Mouse (Mus musculus): ENCODE data around the gene Rom1.
A peak's percentile ranks its signal among the peaks of the same experiment; 100 is the strongest.
"Not testable (repeated sequence)": the region's sequence is repeated elsewhere in the genome, so short reads cannot be mapped to it uniquely, and the experiment has no call there.

Gene Rom1

DNA sequence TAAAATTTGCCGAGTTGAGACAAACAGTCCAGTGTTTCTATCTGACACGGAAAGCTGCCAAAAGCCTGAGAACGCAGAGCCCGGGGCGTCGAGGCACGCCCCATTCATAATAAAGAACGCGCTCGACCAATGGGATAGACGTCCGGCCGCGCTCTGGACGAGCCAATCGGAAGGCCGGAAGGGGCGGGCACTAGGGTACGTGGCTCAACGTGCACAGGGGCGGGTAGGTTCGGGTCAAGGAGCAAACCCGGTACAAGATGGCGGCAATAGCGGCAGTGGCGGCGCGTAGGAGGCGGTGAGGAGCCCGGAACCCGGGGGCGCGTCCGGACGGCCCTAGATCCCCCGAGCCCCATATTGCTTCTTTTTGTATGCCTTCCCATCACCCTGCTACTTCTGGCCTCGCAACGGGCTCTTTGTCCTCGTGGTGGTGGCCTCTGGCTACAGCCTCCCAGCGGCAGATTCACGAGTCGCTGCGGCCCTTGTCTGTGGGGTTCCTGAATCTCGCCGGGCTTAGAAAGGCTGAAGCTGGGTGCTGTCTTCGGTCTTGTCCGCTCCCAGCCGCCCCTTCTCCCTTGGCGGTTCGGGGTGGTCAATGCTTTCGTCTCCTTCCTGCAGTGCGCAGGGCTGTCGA is 31.2 kb downstream of the Rom1 start, which contains the start of gene Ganab:
Gene Ganab, plus strand, starts transcription at position 207 of the 631 bp plus-strand sequence.
- peak; percentile 91 to 94 for DNase-seq (ENCODE audit: low spot score in 2 of 2)

DNA sequence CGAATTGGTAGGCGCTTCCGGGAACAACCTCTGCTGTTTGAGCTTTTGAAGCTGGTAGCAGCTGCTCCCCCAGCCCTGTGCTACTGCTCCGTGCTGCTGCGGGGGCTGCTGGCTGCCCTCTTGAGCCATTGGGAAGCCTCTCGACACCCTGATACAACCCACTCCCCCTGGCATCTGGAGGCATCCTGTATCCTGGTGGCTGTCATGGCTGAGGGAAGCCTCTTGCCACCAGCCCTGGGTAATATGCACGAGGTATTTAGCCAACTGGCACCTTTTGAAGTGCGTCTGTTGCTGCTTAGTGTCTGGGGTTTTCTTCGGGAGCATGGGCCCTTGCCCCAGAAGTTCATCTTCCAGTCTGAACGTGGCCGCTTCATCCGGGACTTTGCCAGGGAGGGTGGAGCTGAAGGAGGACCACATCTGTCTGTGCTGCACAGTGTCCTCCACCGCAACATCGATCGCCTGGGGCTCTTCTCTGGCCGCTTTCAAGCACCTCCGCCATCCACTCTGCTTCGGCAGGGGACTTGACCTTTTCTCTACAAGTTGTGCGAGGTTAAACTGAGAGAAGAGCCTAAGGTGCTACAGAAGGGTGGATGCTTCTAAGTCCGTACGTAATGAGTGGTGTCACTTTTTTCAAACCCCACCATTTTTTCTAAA is 31.8 kb downstream of the Rom1 start:
- peak in 1 of 2 experiments; percentile 16 for DNase-seq (ENCODE audit: low spot score in 2 of 2)

DNA sequence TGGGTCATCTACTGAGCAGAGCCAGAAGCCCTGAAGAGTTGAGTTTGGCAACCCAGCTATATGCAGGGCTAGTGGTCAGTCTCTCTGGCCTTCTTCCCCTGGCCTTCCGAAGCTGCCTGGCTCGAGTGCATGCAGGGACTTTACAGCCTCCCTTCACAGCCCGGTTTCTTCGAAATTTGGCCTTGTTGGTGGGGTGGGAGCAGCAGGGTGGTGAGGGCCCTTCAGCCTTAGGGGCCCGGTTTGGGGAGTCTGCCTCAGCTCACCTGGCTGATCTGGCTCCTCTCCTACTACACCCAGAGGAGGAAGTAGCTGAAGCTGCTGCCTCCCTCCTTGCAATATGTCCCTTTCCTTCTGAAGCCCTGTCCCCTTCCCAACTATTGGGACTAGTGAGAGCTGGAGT is 32.9 kb downstream of the Rom1 start:
- not testable (repeated sequence) for DNase-seq (ENCODE audit: low spot score in 2 of 2)

DNA sequence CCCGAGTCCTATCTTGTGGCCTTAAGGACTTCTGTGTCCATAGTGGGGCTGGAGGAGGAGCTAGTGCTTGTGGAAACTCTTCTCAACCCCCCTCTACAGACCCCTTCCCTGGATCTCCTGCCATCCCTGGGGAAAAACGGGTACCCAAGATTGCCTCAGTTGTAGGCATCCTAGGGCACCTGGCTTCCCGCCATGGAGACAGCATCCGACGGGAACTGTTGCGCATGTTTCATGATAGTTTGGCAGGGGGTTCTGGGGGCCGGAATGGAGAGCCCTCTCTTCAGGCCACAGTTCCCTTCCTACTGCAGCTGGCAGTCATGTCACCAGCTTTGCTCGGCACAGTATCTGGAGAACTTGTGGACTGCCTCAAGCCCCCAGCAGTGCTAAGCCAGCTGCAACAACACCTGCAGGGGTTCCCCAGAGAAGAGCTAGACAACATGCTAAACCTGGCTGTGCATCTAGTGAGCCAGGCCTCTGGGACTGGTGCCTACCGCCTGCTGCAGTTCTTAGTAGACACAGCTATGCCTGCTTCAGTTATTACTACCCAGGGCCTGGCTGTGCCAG is 33.7 kb downstream of the Rom1 start:
- DNase-seq (ENCODE audit: low spot score in 2 of 2) = no peak

DNA sequence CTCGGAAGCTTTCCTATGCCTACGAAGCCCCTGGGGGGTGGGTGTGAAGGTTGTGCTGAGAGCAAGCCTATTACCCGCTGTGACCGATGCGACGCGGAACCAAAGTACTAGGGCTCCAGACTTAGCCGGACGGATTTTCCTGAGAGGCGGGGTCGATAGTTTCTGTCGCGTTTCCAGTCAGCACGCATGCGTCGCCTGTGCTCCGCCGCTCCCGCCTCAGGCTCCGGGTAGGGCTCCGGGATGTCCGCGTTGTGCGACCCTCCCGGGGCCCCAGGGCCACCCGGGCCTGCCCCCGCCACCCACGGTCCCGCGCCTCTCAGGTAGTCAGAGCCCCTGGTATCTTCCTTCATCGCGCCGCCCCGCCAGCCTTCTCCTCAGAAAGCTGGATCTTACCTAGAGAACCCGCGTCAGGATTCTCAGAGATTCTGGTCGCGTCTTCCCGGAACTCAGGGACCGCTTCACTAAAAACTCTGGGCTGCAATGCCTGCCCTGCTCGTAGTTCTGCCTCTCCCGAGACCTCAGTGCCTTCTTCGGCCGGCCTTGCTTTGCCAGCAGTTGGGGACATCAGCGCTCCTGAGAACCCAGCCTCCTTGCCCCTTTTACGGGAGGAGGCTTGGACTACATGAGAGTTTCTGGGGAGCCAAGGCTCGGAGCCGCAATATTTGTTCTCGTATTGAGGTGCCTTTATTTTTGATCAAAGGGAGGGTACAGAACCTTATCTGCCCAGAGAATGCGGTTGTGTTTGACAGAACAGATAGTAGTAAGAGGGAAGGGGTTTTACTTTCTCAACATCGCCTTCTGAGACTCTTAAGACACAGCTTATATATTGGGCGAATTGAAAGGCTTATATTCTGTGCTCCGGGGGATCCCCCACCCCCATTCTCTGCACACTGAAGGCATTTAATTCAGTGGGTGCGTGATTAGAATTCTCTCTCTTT is 36.1 kb downstream of the Rom1 start, which contains the start of gene Ints5:
Gene Ints5, plus strand, starts transcription at position 177 of the 938 bp plus-strand sequence.
- peak; percentile 80 to 83 for DNase-seq (ENCODE audit: low spot score in 2 of 2)

DNA sequence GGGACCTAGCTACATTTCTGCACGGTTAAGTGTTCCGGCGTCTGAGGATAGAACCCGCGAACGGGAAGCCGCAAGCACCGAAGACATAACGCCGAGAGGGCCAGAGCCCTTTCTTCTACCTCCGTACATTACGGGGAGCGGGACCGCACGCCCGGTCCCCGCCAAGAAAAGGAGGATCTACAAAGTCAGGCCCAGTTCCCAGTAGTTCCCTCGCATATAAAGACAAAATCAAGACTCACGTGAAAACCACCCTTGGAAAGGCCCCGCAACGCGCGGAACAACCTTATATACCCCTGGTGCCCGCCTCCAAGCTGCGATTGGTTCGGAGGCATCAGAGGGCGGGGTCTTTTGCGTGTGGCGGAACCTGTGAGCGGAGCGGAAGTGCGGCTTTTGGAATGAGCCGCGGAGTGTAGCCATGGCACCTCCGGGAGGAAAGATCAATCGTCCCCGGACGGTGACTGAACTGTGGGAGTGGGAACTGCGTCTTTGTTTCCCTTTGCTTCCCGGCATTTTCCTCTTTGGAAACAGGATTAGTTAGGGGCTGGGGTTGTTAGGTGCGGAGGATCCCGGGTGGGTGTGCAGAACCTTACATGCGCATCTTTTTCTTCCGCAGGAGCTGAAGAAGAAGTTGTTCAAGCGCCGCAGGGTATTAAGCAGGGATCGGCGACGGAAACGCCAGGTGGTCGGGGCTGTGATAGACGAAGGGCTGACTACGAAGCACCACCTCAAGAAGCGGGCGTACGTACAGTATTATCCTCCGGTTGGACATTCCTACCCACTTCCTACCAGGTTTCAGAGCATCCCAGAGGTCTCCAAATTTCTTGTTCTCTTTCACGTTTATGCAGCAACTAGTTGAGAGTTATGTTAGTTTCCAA is 40.4 kb downstream of the Rom1 start, which contains the start of the genes 1810009A15Rik and Gm49416:
Gene 1810009A15Rik, plus strand, starts transcription at position 343 of the 875 bp plus-strand sequence.
Gene Gm49416, plus strand, starts transcription at position 416 of the 875 bp plus-strand sequence.
- peak; percentile 88 to 93 for DNase-seq (ENCODE audit: low spot score in 2 of 2)

DNA sequence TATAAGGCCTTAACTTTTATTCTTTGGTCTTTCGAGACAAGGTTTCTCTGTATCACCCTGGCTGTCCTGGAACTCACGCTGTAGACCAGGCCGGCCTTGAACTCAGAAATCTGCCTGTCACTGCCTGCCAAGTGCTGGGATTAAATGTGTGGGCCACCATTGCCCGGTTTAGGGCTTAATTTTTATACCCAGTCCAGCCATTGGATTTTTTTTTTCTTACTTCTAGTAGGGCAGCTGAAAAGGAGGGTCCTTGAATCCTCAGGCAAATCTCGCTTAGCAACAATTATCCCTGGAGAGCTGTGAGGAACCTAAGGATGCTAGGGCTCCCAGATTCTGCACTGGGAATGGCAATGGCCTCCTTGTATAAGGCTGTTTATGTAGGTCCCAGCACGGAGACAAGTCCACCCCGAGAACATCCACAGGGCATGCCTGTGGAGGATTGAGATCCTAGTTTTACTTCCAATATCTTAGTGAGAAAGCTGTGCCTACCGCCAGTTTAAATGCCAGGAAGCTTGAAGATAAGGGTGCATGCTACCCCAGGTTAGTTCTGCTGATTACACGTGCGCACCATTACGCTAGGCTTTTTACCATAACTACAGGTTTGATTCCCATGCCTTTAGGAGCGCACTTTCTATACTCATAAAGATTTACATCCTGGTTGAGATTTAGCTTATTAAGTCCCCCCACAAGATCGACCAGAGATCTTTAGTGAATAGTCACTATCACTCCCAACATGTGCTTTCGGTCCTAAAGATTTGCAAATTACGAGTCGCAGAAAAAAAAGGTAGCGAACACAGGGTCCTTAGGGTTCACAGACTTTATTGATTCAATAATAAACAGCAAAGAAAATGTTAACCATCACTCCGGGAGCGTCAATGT is 41.3 kb downstream of the Rom1 start:
- no peak for DNase-seq (ENCODE audit: low spot score in 2 of 2)

DNA sequence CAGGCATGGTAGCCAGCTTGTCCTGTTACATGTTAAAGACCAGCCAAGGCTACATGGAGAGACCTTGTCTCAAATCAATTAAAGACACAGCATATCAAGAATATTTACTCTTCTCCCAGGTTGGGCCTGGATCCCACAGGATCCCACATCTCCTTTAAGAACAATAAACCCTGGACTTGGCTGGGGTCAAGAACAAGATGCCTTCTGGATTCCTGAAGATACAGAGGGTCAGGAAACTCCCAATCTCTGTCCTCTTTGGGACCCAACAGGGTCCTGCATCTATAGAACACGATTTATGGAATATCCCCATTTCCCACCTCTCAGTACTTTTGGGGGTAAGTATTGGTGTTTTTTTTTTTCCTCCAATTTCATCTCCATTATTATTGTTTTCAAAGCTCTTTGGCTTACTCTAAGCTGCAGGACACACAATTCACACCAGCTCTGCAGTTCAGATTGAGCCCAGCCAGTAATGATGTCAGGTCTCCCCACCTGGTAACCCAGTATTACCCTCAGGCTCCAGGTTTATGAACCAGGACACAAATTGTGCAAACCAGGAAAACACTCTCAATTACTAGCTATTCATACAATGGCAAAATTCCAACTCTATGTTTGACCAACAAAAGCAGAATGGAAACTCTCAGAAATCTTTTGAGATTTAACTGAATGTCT is 42.1 kb downstream of the Rom1 start:
- DNase-seq (ENCODE audit: low spot score in 2 of 2) = no peak

DNA sequence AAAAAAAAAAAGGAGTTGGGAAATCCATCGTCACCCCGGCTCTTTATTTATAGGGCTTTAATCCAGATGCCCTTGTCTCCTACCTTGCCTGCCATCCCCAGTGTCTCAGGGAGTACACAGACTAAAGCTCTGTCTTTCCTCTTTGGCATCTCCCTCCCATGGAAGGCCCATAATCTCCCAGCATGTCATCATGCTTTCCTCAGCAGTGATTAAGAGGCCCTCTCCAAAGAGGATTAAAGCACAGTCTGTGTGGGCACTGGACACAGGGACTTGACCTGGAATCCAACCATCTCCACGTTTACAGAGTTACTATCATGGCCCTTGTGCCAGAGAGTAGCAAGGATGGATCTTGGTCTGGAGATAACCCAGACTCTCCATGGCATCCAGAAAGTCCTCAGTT is 45.5 kb downstream of the Rom1 start, which contains the start of the genes Lbhd1 and Gm49403:
Gene Lbhd1, plus strand, starts transcription at position 117 of the 400 bp plus-strand sequence.
Gene Gm49403, plus strand, starts transcription at position 315 of the 400 bp plus-strand sequence.
- no peak for DNase-seq (ENCODE audit: low spot score in 2 of 2)

DNA sequence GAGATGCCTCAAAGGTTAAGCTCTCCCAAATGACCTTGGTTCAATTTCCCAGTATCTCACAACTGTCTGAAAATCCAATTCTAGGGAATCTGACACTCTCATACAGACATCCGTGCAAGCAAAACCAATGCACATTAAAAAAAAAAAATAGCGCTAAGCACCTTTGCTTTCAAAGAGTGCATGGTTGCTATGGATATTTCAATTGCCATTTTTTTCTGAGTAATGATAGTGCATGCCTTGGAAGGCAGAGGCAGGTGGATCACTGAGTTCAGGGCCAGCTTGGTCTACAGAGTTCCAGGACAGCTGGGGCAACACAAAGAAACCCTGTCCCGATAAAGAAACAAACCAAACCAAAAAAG is 48.1 kb downstream of the Rom1 start:
- no peak for DNase-seq (ENCODE audit: low spot score in 2 of 2)

DNA sequence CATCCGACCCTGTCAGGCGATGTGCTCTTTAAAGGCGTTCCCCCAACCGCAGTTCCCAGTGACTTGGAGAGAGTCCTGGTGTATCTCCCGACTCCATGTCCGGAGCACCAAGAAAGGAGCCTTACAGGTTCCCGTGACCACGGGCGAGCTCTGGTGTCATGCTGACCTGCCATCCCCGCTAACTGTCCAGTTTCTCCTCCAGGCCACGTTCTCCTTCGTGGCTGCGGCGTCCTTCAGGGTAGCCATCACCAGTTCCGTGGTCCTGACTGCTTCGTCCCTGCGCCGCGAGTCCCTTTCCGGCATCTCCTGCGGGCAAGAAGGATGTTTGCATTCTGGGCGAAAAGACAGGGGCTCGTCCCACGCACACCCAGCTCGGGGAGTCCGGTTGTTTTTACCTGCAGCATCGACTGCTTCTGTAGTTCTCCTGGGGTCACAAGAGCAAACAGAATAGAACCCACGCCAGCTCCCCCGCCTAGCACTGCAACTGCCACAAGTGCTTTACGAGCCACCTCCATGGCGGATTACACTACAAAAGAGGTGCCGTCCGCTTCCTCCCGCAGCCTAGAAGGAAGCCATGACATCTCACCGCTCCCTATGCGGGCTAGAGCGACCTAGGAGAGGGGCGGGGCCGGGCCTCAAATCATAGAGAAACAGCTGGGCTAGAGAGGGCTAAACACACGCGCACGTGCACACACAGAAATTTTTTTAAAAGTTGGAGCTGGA is 48.7 kb downstream of the Rom1 start, which contains the start of gene Uqcc3:
Gene Uqcc3, minus strand, starts transcription at position 613 of the 723 bp plus-strand sequence.
- DNase-seq (ENCODE audit: low spot score in 2 of 2) = peak; percentile 83 to 87

Data from spleen, postnatal 14 days (tissue).